Mouse (Mus musculus) heart, embryonic 11.5 days (tissue): ENCODE results near the gene Car11. TPM values are rescaled to one million over a fixed set of nuclear protein-coding genes. Genes with fewer than 3 reads are reported as not detected.

Source experiments
- ATAC-seq: fragments of 200-750 bp; cut with Nextera tagmentation; replicated peaks from 2 replicates; pipeline ENCODE4 v1.8.0; 2017; ENCODE audit warnings: moderate library complexity; ENCODE audit not compliant: insufficient number of reproducible peaks, low FRiP score, low TSS enrichment
- H3K27ac ChIP-seq: fragments of 300-500 bp; sonication (generic); 2 replicates; pipeline ENCODE4 v1.5.1; 2014; ENCODE audit warnings: mild to moderate bottlenecking, low read depth, low read length
- H3K27me3 ChIP-seq: fragments of 300-500 bp; sonication (generic); 2 replicates; pipeline ENCODE4 v1.6.1; 2014; ENCODE audit warnings: mild to moderate bottlenecking, low read length, mixed read lengths; ENCODE audit not compliant: control insufficient read depth, insufficient read depth
- H3K36me3 ChIP-seq: fragments of 300-500 bp; sonication (generic); 2 replicates; pipeline ENCODE4 v1.6.1; 2014; ENCODE audit warnings: mild to moderate bottlenecking, low read length, moderate library complexity, mixed read lengths; ENCODE audit not compliant: control insufficient read depth, insufficient read depth
- H3K4me1 ChIP-seq: fragments of 300-500 bp; sonication (generic); 2 replicates; pipeline ENCODE4 v1.6.1; 2014; ENCODE audit warnings: low read length; ENCODE audit not compliant: control insufficient read depth, insufficient read depth
- H3K4me2 ChIP-seq: fragments of 300-500 bp; sonication (generic); 2 replicates; pipeline ENCODE4 v1.6.1; 2014; ENCODE audit warnings: mild to moderate bottlenecking, moderate library complexity
- H3K4me3 ChIP-seq: fragments of 300-500 bp; sonication (generic); 2 replicates; pipeline ENCODE4 v1.5.1; 2014; ENCODE audit warnings: low read depth, low read length
- H3K9ac ChIP-seq: fragments of 300-500 bp; sonication (generic); 2 replicates; pipeline ENCODE4 v1.6.1; 2014; ENCODE audit warnings: mild to moderate bottlenecking, low read depth, low read length, moderate library complexity
- H3K9me3 ChIP-seq: fragments of 300-500 bp; sonication (generic); replicated peaks from 2 replicates; pipeline ENCODE4 v1.6.1; 2016; ENCODE audit warnings: low read length; ENCODE audit not compliant: control insufficient read depth
- WGBS: fragments of 180-500 bp; shearing (Covaris S2); extraction: QIAGEN DNeasy Blood & Tissue Kit; methylation state at CpG from one replicate; pipeline ENCODE4 v1.1.7; 2014; ENCODE audit not compliant: insufficient replicate concordance; 5-methylcytosine and 5-hydroxymethylcytosine counted together
- polyA plus RNA-seq: library from polyadenylated mRNA; unstranded; fragments of >200 nt; fragmentation: Nextera tagmentation; extraction: Ambion mirVana; gene quantifications from 2 replicates; pipeline ENCODE4 v1.2.1, GENCODE M21; 2014

The Car11 gene
- polyA plus RNA-seq, 1 experiment from 2014 or later = 5.5 TPM

GRCm38 (mm10) chr7:45716460-45716857 lies 16.8 kb downstream of the Car11 start:
- H3K4me3 ChIP-seq = peak overlapping the region; percentile 97
- H3K9me3 ChIP-seq = no peaks in the 10 kb centered on the region
- H3K9ac ChIP-seq = peak overlapping the region; percentile 93; the same call in 1 of the 2 replicates
- no peak overlapping the region for H3K27ac ChIP-seq
- H3K27me3 ChIP-seq = no peaks in the 10 kb centered on the region
- peaks cover 34% of the 10 kb centered on the region for H3K36me3 ChIP-seq
- 84% methylated on average over 3 of the region's 3 CpGs for WGBS
- peak overlapping the region; percentile 96 for H3K4me2 ChIP-seq
- no peak for ATAC-seq
- peaks cover 41% of the 10 kb centered on the region for H3K4me1 ChIP-seq

- peak; percentile 29 for ATAC-seq
- Histone ChIP-seq H3K9me3 (no peaks in the 10 kb centered on the region), H3K4me2 (peak overlapping the region; percentile 96), H3K4me3 (peak overlapping the region; percentile 97), H3K9ac (peak overlapping the region; percentile 93), H3K4me1 (peaks cover 41% of the 10 kb centered on the region), H3K27me3 (no peaks in the 10 kb centered on the region), H3K36me3 (peaks cover 28% of the 10 kb centered on the region), H3K27ac (peak overlapping the region; percentile 91)
- WGBS = 8% methylated on average over 31 of the region's 31 CpGs
These were observed 17.6 kb downstream of the Car11 start for GRCm38 (mm10) chr7:45716952-45717917.

GRCm38 (mm10) chr7:45717918-45718297 lies 18.3 kb downstream of the Car11 start, which contains the start of gene Sphk2:
Sphk2 (minus strand) TSS chr7:45718002.
- Histone ChIP-seq H3K27ac (peak within 1 kb of the TSS; percentile 91), H3K9ac (peak within 1 kb of the TSS; percentile 99), H3K4me3 (peak within 1 kb of the TSS; percentile 97), H3K27me3 (no peaks in the 10 kb centered on the region), H3K4me1 (peaks cover 41% of the 10 kb centered on the region), H3K36me3 (peaks cover 23% of the 10 kb centered on the region), H3K9me3 (no peaks in the 10 kb centered on the region), H3K4me2 (peak within 1 kb of the TSS; percentile 96)
- ATAC-seq = peak; percentile 70
- whole genome bisulfite sequencing = 1% methylated on average over 41 of the region's 41 CpGs

DNA sequence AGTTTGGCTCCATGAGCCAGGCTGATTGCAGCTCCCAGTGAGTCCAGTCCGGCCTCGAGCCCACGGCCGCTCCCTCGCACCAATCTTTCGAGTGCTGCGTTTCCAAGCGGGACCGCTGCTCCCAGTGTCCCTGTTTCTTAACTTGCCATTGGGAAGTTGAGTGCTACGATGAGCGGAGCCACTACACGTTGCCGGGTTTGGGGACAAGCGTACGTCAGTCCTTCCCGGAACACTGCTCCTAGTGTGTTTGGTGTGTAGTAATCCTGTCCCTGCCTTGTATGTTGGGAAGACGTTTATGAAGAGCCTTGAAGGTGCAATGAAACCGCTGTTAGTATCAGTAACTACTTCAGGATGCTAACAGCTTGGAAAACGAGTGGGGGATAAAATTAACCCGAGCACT lies 18.7 kb downstream of the Car11 start:
- Histone ChIP-seq H3K9me3 (no peaks in the 10 kb centered on the region), H3K27me3 (no peaks in the 10 kb centered on the region), H3K4me1 (peaks cover 41% of the 10 kb centered on the region), H3K27ac (peak overlapping the region; percentile 91), H3K4me2 (peak overlapping the region; percentile 96), H3K9ac (peak overlapping the region; percentile 99), H3K36me3 (peaks cover 23% of the 10 kb centered on the region), H3K4me3 (peak overlapping the region; percentile 97)
- ATAC-seq = no peak
- WGBS = under 1% methylated on average over 20 of the region's 20 CpGs

DNA sequence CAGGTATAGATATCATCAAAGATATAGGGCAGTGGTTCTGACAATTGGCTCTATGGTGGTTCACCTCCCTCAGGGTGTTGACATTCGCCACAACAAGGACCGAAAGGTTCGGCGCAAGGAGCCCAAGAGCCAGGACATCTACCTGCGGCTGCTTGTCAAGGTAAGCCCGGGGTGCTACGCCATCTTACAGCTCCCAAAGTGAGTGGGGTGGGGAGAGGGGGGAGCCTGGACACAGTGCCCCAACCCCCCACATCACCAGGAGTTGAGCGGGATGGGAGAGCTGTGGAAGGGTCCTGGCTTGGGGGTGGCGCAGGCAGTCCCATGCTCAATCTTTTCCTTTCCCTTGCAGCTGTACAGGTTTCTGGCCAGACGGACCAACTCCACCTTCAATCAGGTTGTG lies 19.5 kb downstream of the Car11 start:
- H3K9ac ChIP-seq = peak overlapping the region; percentile 99
- ATAC-seq = no peak
- H3K27me3 ChIP-seq = no peaks in the 10 kb centered on the region
- H3K4me1 ChIP-seq = peaks cover 37% of the 10 kb centered on the region
- peak overlapping the region; percentile 96 for H3K4me2 ChIP-seq
- peaks cover 27% of the 10 kb centered on the region for H3K36me3 ChIP-seq
- 75% methylated on average over 10 of the region's 10 CpGs for WGBS
- peak overlapping the region; percentile 97 for H3K4me3 ChIP-seq
- no peak overlapping the region for H3K27ac ChIP-seq
- H3K9me3 ChIP-seq = no peaks in the 10 kb centered on the region

- H3K4me3 ChIP-seq = no peak overlapping the region
- peaks cover 31% of the 10 kb centered on the region for H3K4me1 ChIP-seq
- peaks cover 33% of the 10 kb centered on the region for H3K36me3 ChIP-seq
- no peaks in the 10 kb centered on the region for H3K27me3 ChIP-seq
- 0 out of 2 replicates have a peak overlapping the region, but pooled peaks have one; percentile 5 for H3K9ac ChIP-seq
- WGBS = 92% methylated on average over 15 of the region's 16 CpGs
- H3K9me3 ChIP-seq = no peaks in the 10 kb centered on the region
- H3K27ac ChIP-seq = no peak overlapping the region
- ATAC-seq = no peak
- H3K4me2 ChIP-seq = peak overlapping the region; percentile 96; the same call in 1 of the 2 replicates
These were observed 20.2 kb downstream of the Car11 start for GRCm38 (mm10) chr7:45719738-45720412.

DNA sequence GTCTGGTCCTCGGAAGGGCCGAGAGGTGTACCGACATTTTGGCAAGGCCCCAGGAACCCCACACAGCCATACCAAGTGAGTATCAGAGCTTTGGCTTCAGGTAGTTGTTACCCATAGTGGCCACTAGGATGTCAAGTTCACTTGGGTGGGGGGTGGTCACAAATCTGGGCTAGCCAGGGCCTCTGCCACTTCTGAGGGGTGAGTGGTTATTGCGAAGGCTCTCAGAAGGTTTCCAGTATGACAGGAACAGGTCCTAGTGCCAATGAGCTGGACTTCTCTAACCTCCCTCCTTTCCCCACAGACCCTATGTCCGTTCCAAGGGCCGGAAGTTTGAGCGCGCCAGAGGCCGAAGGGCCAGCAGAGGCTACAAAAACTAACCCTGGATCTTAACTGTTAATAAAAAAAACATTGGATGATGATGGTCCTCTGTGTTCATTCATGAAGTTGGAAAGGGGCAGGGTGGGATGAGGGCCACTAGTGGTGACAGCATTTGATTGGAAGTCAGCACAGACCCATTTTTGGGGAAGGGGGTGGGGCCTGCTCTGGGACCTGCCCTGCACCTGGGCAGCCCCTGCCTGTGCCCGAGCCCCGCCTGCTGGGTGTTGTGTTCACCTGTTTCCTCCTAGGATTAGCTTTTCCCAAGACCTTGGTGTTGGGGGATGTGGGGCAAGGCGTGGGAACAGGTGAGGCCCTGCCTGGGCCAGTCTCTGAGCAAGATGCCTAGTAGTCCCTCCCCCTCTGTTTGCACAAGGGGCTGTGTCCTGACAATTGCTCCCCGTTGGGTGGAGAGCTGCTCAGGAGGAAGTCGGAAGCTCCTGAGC lies 21.0 kb downstream of the Car11 start, which contains the start of gene Fam83e:
Gene Fam83e (plus strand): TSS at position 800 of the 821 bp plus-strand sequence.
- H3K4me3 ChIP-seq = no peak within 1 kb of the TSS
- no peaks in the 10 kb centered on the region for H3K9me3 ChIP-seq
- 84% methylated on average over 14 of the region's 14 CpGs for WGBS
- no peak within 1 kb of the TSS for H3K27ac ChIP-seq
- H3K9ac ChIP-seq = 0 out of 2 replicates have a peak within 1 kb of the TSS, but pooled peaks have one; percentile 22
- peaks cover 28% of the 10 kb centered on the region for H3K4me1 ChIP-seq
- no peak for ATAC-seq
- H3K27me3 ChIP-seq = no peaks in the 10 kb centered on the region
- H3K4me2 ChIP-seq = no peak within 1 kb of the TSS
- H3K36me3 ChIP-seq = peaks cover 38% of the 10 kb centered on the region

GRCm38 (mm10) chr7:45721234-45721571 lies 21.6 kb downstream of the Car11 start:
- Histone ChIP-seq H3K27me3 (no peaks in the 10 kb centered on the region), H3K9ac (no peak overlapping the region), H3K9me3 (no peaks in the 10 kb centered on the region), H3K4me2 (no peak overlapping the region), H3K27ac (no peak overlapping the region), H3K4me3 (no peak overlapping the region), H3K36me3 (peaks cover 38% of the 10 kb centered on the region), H3K4me1 (peaks cover 23% of the 10 kb centered on the region)
- 72% methylated on average over 7 of the region's 7 CpGs for WGBS
- ATAC-seq = no peak
